Mouse (Mus musculus) R1 (cell line): ENCODE data around the gene Acot13.

ENCODE experiments used
- DNase-seq: peaks from one replicate; pipeline ENCODE4 v3.0.0-alpha.2; 2018; ENCODE audit warnings: low read depth, low spot score

Gene Acot13

DNA sequence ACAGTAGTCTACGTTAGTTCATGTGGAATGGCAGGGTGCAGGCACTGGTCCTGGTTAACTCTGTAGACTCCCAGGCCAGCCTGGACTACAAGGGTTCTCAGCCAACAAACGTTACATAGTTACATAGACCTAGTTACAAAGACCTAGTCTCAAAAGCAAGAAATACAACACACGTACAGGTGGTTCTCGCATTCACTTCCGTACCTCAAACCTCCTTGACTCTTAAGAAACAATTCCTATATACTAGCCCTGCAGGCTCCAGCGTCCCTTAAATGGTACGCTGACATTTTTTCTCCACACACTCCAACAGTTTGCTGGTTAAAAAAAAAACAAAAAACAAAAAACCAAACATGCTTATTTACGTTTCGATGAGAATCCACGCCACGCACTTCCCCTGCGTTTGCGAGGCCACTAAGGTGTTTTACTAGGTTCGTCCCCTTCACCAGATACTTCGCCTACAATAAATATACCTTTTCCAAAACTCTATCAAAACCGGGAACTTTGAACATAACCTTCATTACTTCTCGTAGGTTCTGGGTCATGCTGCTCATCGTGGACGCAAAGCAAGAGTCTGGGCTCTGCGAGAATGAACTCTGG lies 486 bp downstream of the Acot13 start:
- DNase-seq: no peak

GRCm38 (mm10) chr13:24826116-24826515 lies 5.2 kb downstream of the Acot13 start:
- no peak for DNase-seq

DNA sequence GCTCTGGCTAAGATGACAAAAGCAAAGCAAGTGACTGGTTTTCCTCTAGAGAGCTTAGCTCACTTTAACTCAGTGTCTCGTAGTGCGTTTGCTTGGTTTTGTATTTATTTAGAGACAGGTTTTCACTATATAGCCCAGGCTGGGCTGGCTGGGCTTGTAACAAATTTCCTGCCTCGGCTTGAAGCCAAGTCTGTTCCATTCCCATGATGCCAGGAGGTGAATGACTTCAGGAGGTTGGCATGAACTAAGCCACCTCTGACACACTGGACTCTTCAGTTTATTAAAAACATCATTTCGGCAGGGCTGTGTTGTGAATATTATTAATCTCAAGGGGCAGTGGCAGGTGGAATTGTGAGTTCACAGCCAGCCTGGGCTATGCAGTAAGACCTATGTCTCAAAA lies 5.8 kb downstream of the Acot13 start:
- DNase-seq: no peak

DNA sequence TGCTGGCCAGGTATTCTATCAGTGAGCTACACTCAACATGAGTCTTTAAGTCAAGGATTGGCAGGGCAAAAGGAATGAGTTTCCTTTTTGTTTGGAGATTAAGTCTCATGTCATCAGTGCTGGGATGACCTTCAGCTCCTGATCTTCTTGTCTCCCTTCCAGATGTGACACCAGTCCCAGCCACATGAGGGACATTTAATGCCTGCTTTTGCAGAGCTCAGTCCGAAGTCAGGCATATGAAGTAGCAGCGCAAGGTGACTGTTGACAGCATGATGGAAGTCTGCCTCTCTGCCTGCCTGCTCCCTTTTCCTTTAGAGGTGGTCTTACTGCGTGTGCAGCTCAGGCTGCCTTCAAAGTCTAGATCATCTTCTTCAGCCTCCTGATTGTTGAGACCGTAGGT lies 6.7 kb downstream of the Acot13 start:
- no peak for DNase-seq

GRCm38 (mm10) chr13:24822663-24823343 lies 8.5 kb downstream of the Acot13 start:
- DNase-seq: no peak

DNA sequence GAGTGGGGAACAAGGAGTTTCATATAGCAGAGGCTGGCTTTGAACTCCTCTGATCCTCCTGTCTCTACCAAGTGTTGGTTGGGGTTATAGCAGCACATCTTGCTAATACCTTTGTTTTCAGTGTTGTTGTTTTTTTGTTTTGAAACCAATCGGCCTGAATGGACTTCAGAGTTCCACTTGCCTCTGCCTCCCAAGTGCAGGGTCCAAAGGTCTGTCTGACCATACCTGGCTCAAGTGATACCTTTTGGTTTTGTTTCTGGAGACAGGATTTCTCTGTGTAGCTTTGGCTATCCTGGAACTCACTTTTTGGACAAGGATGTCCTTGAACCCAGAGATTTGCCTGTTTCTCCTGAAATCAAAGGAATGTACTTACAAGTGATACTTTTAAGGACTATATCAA lies 11.4 kb downstream of the Acot13 start:
- DNase-seq: no peak

- DNase-seq: no peak
These were observed 14.9 kb downstream of the Acot13 start for GRCm38 (mm10) chr13:24816125-24817092.

- DNase-seq: no peak
These were observed 16.7 kb downstream of the Acot13 start for GRCm38 (mm10) chr13:24814616-24815015.

DNA sequence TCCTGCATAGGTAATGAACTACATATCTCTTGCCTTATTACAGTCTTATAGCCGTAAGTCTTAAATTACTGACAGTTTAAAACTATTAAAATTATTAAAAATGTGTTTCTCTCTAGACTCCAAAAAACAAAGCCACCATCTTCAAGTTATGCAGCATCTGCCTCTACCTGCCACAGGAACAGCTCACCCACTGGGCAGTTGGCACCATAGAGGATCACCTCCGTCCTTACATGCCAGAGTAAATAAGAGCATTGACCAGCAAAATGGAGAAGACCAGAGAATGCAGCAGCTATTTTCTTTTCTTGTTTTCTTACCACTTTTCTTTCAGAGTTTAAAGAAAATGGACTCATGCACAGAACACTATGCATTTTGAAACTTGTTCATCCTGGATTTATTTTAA lies 18.8 kb downstream of the Acot13 start:
- DNase-seq: no peak

DNA sequence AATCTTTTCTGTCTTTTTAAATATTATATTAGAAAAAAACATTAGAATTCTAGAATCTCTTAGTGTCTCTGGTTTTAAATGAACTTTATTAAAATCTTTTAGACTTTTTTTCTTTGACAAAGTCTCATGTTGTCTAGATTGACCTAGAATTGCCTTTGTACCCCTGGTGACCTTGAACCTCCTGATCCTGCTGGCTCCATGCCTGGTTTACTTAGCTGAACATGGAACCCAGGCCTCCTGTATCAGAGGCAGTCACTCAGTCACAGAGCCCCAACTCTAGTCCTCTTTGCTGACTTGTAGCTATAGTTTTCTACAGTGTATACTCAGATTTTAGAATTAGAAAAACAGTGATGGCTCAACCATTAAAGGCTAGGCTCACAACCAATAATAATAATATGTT lies 25.3 kb downstream of the Acot13 start:
- DNase-seq: no peak

GRCm38 (mm10) chr13:24803196-24803595 lies 28.1 kb downstream of the Acot13 start:
- DNase-seq: no peak

DNA sequence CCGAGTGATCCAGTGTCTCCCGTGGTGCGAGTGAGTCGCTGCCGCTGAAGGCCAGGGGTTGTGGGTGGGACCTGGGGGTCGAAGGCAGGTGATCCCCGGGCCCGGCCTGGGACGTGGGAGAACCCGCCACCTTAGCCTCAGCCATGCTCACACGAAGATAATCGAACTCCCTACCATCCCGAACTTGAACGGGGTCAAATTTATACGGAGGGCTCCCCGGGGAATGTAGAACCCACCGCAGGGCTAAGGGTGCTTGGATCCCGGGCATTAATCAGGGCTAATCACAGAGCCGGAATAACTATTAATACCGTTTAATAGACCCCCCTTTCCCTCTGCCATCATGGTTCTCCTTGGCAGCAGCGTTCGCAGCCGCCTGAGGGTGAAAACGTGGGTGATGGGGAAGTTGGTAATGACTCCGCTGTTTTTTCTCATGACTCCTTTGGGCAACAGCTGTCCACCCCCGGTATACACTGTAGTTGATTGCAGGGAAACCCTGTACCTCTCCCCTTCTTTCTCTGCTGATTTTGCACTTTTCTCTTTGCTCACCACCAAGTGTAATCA lies 29.1 kb downstream of the Acot13 start:
- peak; percentile 27 for DNase-seq

DNA sequence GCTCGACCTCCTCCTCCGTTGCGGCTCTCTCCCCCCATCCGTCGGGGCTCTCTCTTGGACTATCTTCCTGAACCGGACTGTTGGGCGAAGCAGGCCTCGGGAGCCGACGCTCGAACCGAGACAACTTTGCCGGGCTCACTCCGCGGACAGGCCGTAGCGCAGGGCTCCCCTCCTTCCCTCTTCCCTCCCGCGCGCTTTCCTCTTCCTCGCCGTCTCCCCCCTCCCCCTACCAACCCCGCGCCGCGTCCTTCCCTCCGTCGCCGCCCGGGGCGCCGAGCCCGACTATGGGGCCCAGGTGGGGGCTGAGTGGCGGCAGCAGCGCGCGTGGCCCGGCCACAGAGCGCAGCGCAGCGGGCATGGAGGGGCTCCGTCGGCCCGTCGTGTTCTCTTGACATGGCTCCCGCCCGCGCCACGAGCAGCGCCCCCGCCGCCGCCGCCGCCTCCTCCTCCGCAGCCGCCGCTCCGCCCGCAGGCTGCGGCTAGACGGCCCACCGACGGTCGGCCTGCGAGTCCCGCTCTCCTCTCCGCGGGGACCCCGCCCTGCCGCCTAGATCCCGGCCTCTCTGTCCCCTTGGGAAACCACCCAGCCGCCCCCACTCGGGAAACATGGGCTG lies 29.9 kb downstream of the Acot13 start, which contains the start of gene BC005537:
Gene BC005537 (plus strand): TSS at position 350 of the 614 bp plus-strand sequence.
- DNase-seq: peak; percentile 50

- DNase-seq: peak; percentile 98
These were observed 30.5 kb downstream of the Acot13 start for GRCm38 (mm10) chr13:24800674-24801307.

GRCm38 (mm10) chr13:24799925-24800673 lies 31.2 kb downstream of the Acot13 start:
- peak; percentile 45 for DNase-seq

- no peak for DNase-seq
These were observed 32.0 kb downstream of the Acot13 start for GRCm38 (mm10) chr13:24799378-24799777.

GRCm38 (mm10) chr13:24798686-24799085 lies 32.7 kb downstream of the Acot13 start:
- no peak for DNase-seq

DNA sequence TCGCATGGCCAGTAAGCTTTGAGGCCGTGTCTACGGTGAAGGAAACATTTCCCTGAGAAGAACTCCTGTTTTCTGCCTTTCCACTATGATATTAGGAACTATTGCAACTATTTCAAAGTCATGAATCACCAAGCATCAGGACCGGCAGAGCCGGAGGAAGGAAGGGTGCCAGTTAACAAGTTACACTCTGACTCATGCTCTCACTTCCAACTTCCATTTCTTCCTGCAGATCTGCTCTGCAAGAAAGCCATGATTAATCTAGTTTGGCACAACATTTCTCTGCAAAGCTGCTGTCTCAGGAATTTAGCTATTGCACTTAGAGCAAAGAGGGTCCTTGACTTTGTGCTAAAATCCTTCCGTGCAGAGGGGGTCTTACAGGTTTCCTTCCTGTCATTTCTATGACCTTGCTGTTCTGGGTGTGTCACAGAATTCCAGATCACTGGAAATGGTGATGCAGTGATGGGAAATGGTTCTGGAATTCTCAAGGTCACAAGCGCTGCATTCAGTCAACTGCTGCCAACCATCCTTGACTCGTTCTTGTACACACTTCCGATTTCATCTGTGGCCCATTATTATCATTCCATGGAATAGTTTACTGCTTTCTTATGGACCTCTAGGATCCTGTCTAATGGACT lies 38.8 kb downstream of the Acot13 start:
- DNase-seq: peak; percentile 54

DNA sequence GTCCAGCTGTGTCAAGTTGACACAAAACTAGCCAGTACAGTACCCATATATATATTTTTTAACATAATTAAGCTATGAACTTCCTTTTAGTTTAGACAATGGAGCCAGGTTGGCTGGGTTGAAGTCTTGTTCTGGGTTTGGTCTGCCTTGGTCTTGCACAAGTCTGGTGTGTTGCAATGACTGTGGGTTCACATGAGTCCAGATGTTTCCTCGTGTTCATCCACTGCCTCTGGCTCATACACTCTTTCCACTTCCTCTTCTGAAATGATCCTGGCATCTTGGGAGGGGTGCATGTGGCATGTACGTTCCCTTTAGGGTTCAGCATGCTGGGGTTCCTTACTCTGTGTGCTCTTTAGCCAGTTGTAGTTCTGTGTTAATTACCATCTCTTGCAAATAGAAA lies 40.0 kb downstream of the Acot13 start:
- no peak for DNase-seq

GRCm38 (mm10) chr13:24787477-24787876 lies 43.9 kb downstream of the Acot13 start:
- DNase-seq: no peak
